Mouse (Mus musculus): ENCODE results near the gene Mrpl9.

DNA sequence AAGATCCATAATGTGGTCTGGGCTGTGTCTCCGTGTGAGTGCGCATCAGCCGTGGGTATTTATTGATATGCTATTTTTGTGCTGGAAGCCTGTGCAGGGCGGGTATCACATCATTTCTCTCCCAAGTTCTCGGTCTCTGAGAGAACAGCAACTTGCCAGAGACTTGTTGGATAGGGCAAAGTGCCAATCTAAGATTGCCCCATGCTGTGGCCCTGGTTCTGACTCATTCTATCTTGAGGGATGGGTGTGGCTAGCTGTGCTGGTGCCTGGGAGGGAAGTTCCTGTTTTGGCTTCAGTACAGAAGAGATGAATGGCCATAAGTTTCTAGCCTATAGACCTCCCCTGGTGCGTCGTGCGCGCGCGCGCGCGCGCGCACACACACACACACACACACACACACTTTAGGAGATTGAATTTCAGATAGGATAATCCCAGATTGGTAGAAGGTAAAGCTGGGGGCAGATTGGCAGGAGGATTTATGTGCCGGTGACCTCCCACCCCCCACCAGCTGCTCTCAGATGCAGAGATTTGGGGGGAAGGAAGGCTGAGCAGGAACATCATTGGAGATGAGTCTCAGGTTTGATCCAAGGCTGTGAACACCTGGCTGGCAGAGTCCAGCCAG is 39.8 kb downstream of the Mrpl9 start:
- TF ChIP-seq CTCF (IDR thresholded peaks at IDR 0.05; ENCODE audit: borderline replicate concordance, control insufficient read depth, extremely low read depth, insufficient read depth, low read length, poor library complexity) (no peak), POLR2A (IDR thresholded peaks at IDR 0.05; ENCODE audit: control insufficient read depth, extremely low read depth, insufficient read depth, low read length, poor library complexity) (no peak)

All from thymus, adult 2 months (tissue).